Mouse (Mus musculus) midbrain, embryonic 15.5 days (tissue): ENCODE results near the gene Ddb1. TPM values are rescaled to one million over a fixed set of nuclear protein-coding genes. Genes with fewer than 3 reads are reported as not detected.

Experiments used
- ATAC-seq: fragments of 200-750 bp; cut with Nextera tagmentation; replicated peaks from 2 replicates; pipeline ENCODE4 v1.8.0; 2017; ENCODE audit warnings: moderate TSS enrichment
- H3K27ac ChIP-seq: fragments of 300-500 bp; sonication (generic); 2 replicates; pipeline ENCODE4 v1.5.1; 2015; ENCODE audit warnings: mild to moderate bottlenecking, inconsistent platforms
- H3K27me3 ChIP-seq: fragments of 300-500 bp; sonication (generic); replicated peaks from 2 replicates; pipeline ENCODE4 v1.6.1; 2015; ENCODE audit warnings: inconsistent platforms
- H3K36me3 ChIP-seq: fragments of 300-500 bp; sonication (generic); replicated peaks from 2 replicates; pipeline ENCODE4 v1.6.1; 2015; ENCODE audit warnings: inconsistent platforms
- H3K4me1 ChIP-seq: fragments of 300-500 bp; sonication (generic); 2 replicates; pipeline ENCODE4 v1.6.1; 2015; ENCODE audit warnings: inconsistent platforms
- H3K4me2 ChIP-seq: fragments of 300-500 bp; sonication (generic); 2 replicates; pipeline ENCODE4 v1.6.1; 2015; ENCODE audit warnings: inconsistent platforms, mild to moderate bottlenecking, moderate library complexity
- H3K4me3 ChIP-seq: fragments of 300-500 bp; sonication (generic); 2 replicates; pipeline ENCODE4 v1.5.1; 2015; ENCODE audit warnings: mild to moderate bottlenecking, inconsistent platforms
- H3K9ac ChIP-seq: fragments of 300-500 bp; sonication (generic); 2 replicates; pipeline ENCODE4 v1.6.1; 2015; ENCODE audit warnings: mild to moderate bottlenecking, inconsistent platforms
- H3K9me3 ChIP-seq: fragments of 300-500 bp; sonication (generic); 2 replicates; pipeline ENCODE4 v1.6.1; 2016; ENCODE audit warnings: inconsistent platforms
- WGBS: fragments of 180-500 bp; shearing (Covaris S2); methylation state at CpG from one replicate; pipeline ENCODE4 v1.1.7; 2015; ENCODE audit warnings: mixed read lengths; 5-methylcytosine and 5-hydroxymethylcytosine counted together
- polyA plus RNA-seq: library from polyadenylated mRNA; unstranded; fragments of >200 nt; fragmentation: Nextera tagmentation; extraction: Ambion mirVana; gene quantifications from 2 replicates; pipeline ENCODE4 v1.2.1, GENCODE M21; 2015

Gene Ddb1
- polyA plus RNA-seq, 1 experiment from 2014 or later, result 252 TPM

DNA sequence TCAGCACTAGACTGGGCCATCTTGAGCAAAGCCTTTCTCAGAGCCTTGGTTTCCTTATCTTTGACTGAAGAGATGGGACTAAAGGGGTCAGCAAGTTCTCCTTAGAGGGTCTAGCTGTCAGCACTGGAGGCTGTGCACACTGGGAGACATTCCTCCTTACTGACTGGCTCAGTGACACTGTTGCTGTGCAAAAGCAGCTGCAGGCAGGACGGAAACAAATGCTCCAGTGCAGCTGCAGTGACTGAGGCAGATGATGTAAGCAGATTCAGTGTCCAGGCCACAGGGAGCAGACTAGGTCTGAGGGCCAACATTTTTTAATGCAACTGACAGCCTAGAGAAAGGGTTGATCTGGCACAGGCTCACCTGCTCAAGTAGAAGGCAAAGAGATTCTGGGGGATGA is 68.1 kb downstream of the Ddb1 start:
- Histone ChIP-seq H3K4me2 (no peak overlapping the region), H3K4me3 (no peak overlapping the region), H3K9me3 (no peaks in the 10 kb centered on the region), H3K36me3 (no peaks in the 10 kb centered on the region), H3K27me3 (no peaks in the 10 kb centered on the region), H3K4me1 (no peaks in the 10 kb centered on the region), H3K9ac (no peak overlapping the region), H3K27ac (no peak overlapping the region)
- no peak for ATAC-seq
- WGBS, result 50% methylated on average over 1 of the region's 1 CpGs

DNA sequence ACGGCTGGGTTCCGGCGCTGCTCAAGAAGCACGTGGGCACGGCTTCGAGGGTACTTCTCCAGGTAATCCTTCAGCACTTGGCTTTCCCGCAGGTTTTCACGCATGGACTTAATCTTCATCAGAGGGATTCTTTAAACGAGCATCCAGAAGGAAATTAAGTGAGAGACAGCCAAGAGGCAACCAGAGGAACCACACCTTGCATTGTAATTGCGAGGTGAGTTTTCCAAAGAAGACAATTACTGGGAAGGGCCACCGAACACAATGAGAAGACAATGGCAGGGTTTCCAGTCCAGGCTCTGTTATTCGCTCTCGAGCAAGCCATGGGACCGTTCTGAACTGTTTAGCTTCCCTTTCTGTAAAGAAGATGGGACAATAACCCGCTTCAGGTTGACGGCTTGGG is 71.5 kb downstream of the Ddb1 start:
- WGBS, result 79% methylated on average over 16 of the region's 16 CpGs
- no peak overlapping the region for H3K9ac ChIP-seq
- no peaks in the 10 kb centered on the region for H3K36me3 ChIP-seq
- no peak overlapping the region for H3K4me3 ChIP-seq
- no peaks in the 10 kb centered on the region for H3K4me1 ChIP-seq
- no peak for ATAC-seq
- no peak overlapping the region for H3K4me2 ChIP-seq
- no peaks in the 10 kb centered on the region; the same call in 1 of the 2 replicates for H3K27me3 ChIP-seq
- H3K27ac ChIP-seq, result no peak overlapping the region
- H3K9me3 ChIP-seq, result no peaks in the 10 kb centered on the region

DNA sequence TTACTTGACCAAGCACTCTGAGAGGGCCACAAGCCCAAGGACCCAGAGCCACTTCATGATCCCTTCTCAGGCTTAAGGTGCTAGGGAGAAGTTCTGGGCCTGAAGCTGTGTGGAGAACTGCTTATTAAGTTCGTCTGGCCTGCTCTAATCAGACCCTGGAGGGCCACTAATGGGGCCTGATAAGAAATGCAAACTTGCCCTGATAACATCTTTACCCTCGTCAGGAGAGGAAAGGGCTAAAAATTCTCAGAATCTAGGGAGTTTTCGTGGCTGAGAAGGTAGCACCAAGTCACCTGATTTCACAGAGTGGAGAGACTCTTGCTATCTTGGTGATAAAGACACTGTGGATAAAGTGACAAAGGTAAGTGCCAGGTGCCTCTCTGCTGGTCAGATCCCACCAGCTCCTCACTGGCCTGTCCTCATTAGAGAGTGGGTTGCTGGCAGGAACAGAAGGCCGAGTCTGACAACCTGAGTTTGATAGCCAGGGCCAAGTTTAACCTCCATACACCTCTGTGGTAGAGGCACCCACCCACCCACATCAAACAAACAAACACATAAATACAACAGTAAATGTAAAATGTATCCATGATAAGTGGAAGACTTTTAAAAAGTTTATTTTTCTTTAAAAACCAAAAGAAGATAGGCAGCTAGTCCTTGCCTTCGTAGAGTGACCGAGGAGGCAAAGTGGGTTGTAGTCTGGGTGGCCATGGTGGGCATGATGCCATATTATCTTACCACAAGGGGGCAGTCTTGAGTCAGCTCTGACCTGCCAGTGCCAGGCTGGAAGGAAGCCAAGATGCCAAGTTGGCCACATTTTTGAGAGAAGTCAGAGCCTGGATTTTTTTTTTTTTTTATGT is 73.0 kb downstream of the Ddb1 start, which contains the start of gene Pga5:
TSS of gene Pga5 (minus strand) at position 157 of the 857 bp plus-strand sequence.
- no peaks in the 10 kb centered on the region for H3K4me1 ChIP-seq
- no peak within 1 kb of the TSS for H3K9ac ChIP-seq
- no peaks in the 10 kb centered on the region for H3K36me3 ChIP-seq
- WGBS, result 35% methylated on average over 6 of the region's 6 CpGs
- no peak within 1 kb of the TSS for H3K4me2 ChIP-seq
- peak; percentile 74; the same call in 1 of the 2 replicates for ATAC-seq
- H3K9me3 ChIP-seq, result no peaks in the 10 kb centered on the region
- H3K27me3 ChIP-seq, result no peaks in the 10 kb centered on the region; the same call in 1 of the 2 replicates
- H3K27ac ChIP-seq, result 0 out of 2 replicates have a peak within 1 kb of the TSS, but pooled peaks have one; percentile 20
- H3K4me3 ChIP-seq, result no peak within 1 kb of the TSS

DNA sequence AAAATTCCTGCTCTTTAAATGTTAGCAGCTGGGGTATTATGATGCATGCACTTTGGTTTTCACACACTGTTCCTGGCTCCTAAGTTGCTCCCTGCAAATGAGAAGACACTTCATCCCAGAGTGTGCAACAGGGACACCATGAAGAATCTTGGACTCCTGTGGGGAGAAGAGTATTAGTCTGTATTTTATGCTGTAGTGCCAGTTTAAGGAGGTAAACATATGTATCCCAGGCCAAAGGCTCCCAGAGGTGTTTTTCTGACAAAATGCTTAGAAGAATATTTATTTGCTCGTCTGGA is 73.6 kb downstream of the Ddb1 start:
- no peak overlapping the region for H3K9ac ChIP-seq
- no peak overlapping the region for H3K4me3 ChIP-seq
- no peaks in the 10 kb centered on the region for H3K9me3 ChIP-seq
- ATAC-seq, result peak; percentile 44; the same call in 1 of the 2 replicates
- H3K4me2 ChIP-seq, result no peak overlapping the region
- 0 out of 2 replicates have a peak overlapping the region, but pooled peaks have one; percentile 20 for H3K27ac ChIP-seq
- H3K36me3 ChIP-seq, result no peaks in the 10 kb centered on the region
- H3K27me3 ChIP-seq, result no peaks in the 10 kb centered on the region; the same call in 1 of the 2 replicates
- no peaks in the 10 kb centered on the region for H3K4me1 ChIP-seq
- 67% methylated on average over 1 of the region's 1 CpGs for WGBS

Other genes starting within 250 kb of the Ddb1 start
- gene Syt7, start 216.2 kb upstream of the Ddb1 start, polyA plus RNA-seq, result 19.6 and 21.0 TPM in 2 replicates
- 1.7 and 2.4 TPM in 2 replicates for gene Lrrc10b, start 147.9 kb upstream of the Ddb1 start, polyA plus RNA-seq
- gene Ppp1r32, start 122.4 kb upstream of the Ddb1 start, polyA plus RNA-seq, result 2.4 and 3.7 TPM in 2 replicates
- 53.4 and 58.9 TPM in 2 replicates for gene Cpsf7, start 80.1 kb upstream of the Ddb1 start, polyA plus RNA-seq
- gene Sdhaf2, start 79.2 kb upstream of the Ddb1 start, polyA plus RNA-seq, result 61.0 and 64.5 TPM in 2 replicates
- 50.1 and 51.1 TPM in 2 replicates for gene Tmem216, start 49.1 kb upstream of the Ddb1 start, polyA plus RNA-seq
- gene Cyb561a3, start 28.2 kb upstream of the Ddb1 start, polyA plus RNA-seq, result 24.1 and 25.0 TPM in 2 replicates
- gene Tmem138, start 28.0 kb upstream of the Ddb1 start, polyA plus RNA-seq, result 38.8 and 43.6 TPM in 2 replicates
- 26.0 and 29.6 TPM in 2 replicates for gene Tkfc, start 327 bp downstream of the Ddb1 start, polyA plus RNA-seq
- 1.0 and 1.6 TPM in 2 replicates for gene Vwce, start 28.9 kb downstream of the Ddb1 start, polyA plus RNA-seq
- gene Pga5, start 72.7 kb downstream of the Ddb1 start, polyA plus RNA-seq, result not detected in 2 replicates
- gene Vps37c, start 83.4 kb downstream of the Ddb1 start, polyA plus RNA-seq, result 31.8 TPM in 2 replicates
- 0.52 and 0.86 TPM in 2 replicates for gene Cd5, start 133.7 kb downstream of the Ddb1 start, polyA plus RNA-seq
- 0.19 TPM in 1 of 2 replicates, not detected in the other for gene Cd6, start 224.7 kb downstream of the Ddb1 start, polyA plus RNA-seq
- gene Slc15a3, start 234.4 kb downstream of the Ddb1 start, polyA plus RNA-seq, result 0.13 and 0.31 TPM in 2 replicates